Mouse (Mus musculus) lung, postnatal 0 days (tissue): ENCODE measurements around the gene Prss12. TPM values are rescaled to one million over a fixed set of nuclear protein-coding genes. Genes with fewer than 3 reads are reported as not detected.

Source experiments
- ATAC-seq: fragments of 200-750 bp; cut with Nextera tagmentation; 2 replicates; pipeline ENCODE4 v1.8.0; 2017; ENCODE audit warnings: moderate library complexity
- DNase-seq: peaks from one replicate; pipeline ENCODE4 v3.0.0-alpha.2; 2016; ENCODE audit warnings: low spot score
- H3K27ac ChIP-seq: fragments of 300-500 bp; sonication (generic); 2 replicates; pipeline ENCODE4 v1.5.1; 2014; ENCODE audit warnings: antibody characterized with exemption, mild to moderate bottlenecking, low read length, mixed read lengths
- H3K27me3 ChIP-seq: fragments of 300-500 bp; sonication (generic); replicated peaks from 2 replicates; pipeline ENCODE4 v1.6.1; 2014; ENCODE audit warnings: low read length, mixed read lengths; ENCODE audit not compliant: insufficient read depth
- H3K36me3 ChIP-seq: fragments of 300-500 bp; sonication (generic); 2 replicates; pipeline ENCODE4 v1.6.1; 2014; ENCODE audit warnings: low read length, mixed read lengths; ENCODE audit not compliant: insufficient read depth
- H3K4me1 ChIP-seq: fragments of 300-500 bp; sonication (generic); 2 replicates; pipeline ENCODE4 v1.6.1; 2014; ENCODE audit warnings: antibody characterized with exemption, low read depth, low read length, mixed read lengths; ENCODE audit not compliant: insufficient read depth
- H3K4me2 ChIP-seq: fragments of 300-500 bp; sonication (generic); replicated peaks from 2 replicates; pipeline ENCODE4 v1.6.1; 2014; ENCODE audit warnings: low read depth, mild to moderate bottlenecking, low read length, moderate library complexity, mixed read lengths
- H3K4me3 ChIP-seq: fragments of 300-500 bp; sonication (generic); 2 replicates; pipeline ENCODE4 v1.5.1; 2014; ENCODE audit warnings: low read depth, low read length
- H3K9ac ChIP-seq: fragments of 300-500 bp; sonication (generic); replicated peaks from 2 replicates; pipeline ENCODE4 v1.6.1; 2014; ENCODE audit warnings: low read depth, mild to moderate bottlenecking
- H3K9me3 ChIP-seq: fragments of 300-500 bp; sonication (generic); 2 replicates; pipeline ENCODE4 v1.6.1; 2016; ENCODE audit warnings: low read length, mixed read lengths
- CTCF ChIP-seq: IDR thresholded peaks from 2 replicates; pipeline ENCODE4 v1.5.1; 2016; ENCODE audit warnings: antibody characterized with exemption, mild to moderate bottlenecking
- EP300 ChIP-seq: IDR thresholded peaks from 2 replicates; pipeline ENCODE4 v1.6.1; 2016; ENCODE audit warnings: antibody characterized with exemption, mild to moderate bottlenecking, control low read depth
- WGBS: fragments of 180-500 bp; shearing (Covaris S2); extraction: QIAGEN DNeasy Blood & Tissue Kit; methylation state at CpG from one replicate; pipeline ENCODE4 v1.1.7; 2014; 5-methylcytosine and 5-hydroxymethylcytosine counted together
- polyA plus RNA-seq: library from polyadenylated mRNA; unstranded; fragments of >200 nt; fragmentation: Nextera tagmentation; extraction: Ambion mirVana; gene quantifications from 2 replicates; pipeline ENCODE4 v1.2.1, GENCODE M21; 2015

The Prss12 gene
- polyA plus RNA-seq, 1 experiment from 2014 or later = 23.8 TPM

- Histone ChIP-seq H3K4me2 (no peak overlapping the region), H3K9ac (no peak overlapping the region), H3K4me1 (no peaks in the 10 kb centered on the region), H3K36me3 (no peaks in the 10 kb centered on the region), H3K9me3 (no peaks in the 10 kb centered on the region), H3K27me3 (no peaks in the 10 kb centered on the region), H3K4me3 (no peak overlapping the region), H3K27ac (no peak overlapping the region)
- 52% methylated on average over 6 of the region's 6 CpGs for WGBS
- no peak for TF ChIP-seq EP300
- no peak for TF ChIP-seq CTCF
- ATAC-seq = no peak
- DNase-seq = no peak
Observed at GRCm38 (mm10) chr3:123543585-123544304, 97.0 kb downstream of the Prss12 start.

- Histone ChIP-seq H3K9ac (no peak overlapping the region), H3K27me3 (no peaks in the 10 kb centered on the region), H3K4me3 (no peak overlapping the region), H3K9me3 (no peaks in the 10 kb centered on the region), H3K4me1 (no peaks in the 10 kb centered on the region), H3K36me3 (no peaks in the 10 kb centered on the region), H3K27ac (no peak overlapping the region), H3K4me2 (no peak overlapping the region)
- ATAC-seq (no peak), DNase-seq (no peak)
- no peak for TF ChIP-seq CTCF
- no peak for TF ChIP-seq EP300
- 78% methylated on average over 3 of the region's 3 CpGs for WGBS
Observed at GRCm38 (mm10) chr3:123550487-123550886, 103.8 kb downstream of the Prss12 start.

- Histone ChIP-seq H3K9ac (no peak overlapping the region), H3K9me3 (no peaks in the 10 kb centered on the region), H3K4me2 (no peak overlapping the region), H3K36me3 (no peaks in the 10 kb centered on the region), H3K27ac (no peak overlapping the region), H3K27me3 (no peaks in the 10 kb centered on the region), H3K4me1 (no peaks in the 10 kb centered on the region), H3K4me3 (no peak overlapping the region)
- no peak for TF ChIP-seq EP300
- TF ChIP-seq CTCF = no peak
- no peak for DNase-seq
- ATAC-seq = no peak
- WGBS = 61% methylated on average over 6 of the region's 6 CpGs
Observed at GRCm38 (mm10) chr3:123553872-123554271, 107.2 kb downstream of the Prss12 start.

- Histone ChIP-seq H3K36me3 (no peaks in the 10 kb centered on the region), H3K4me1 (no peaks in the 10 kb centered on the region), H3K4me2 (no peak overlapping the region), H3K4me3 (no peak overlapping the region), H3K9ac (no peak overlapping the region), H3K27ac (no peak overlapping the region), H3K27me3 (no peaks in the 10 kb centered on the region), H3K9me3 (no peaks in the 10 kb centered on the region)
- no peak for DNase-seq
- WGBS = 86% methylated on average over 7 of the region's 7 CpGs
- ATAC-seq = no peak
- TF ChIP-seq CTCF (no peak), EP300 (no peak)
Observed at GRCm38 (mm10) chr3:123555254-123555865, 108.6 kb downstream of the Prss12 start.

Other genes with a start within 250 kb of the Prss12 start
- 2.2 and 2.4 TPM in 2 replicates for gene Synpo2, start 210.8 kb upstream of the Prss12 start, polyA plus RNA-seq
- 34.9 and 38.7 TPM in 2 replicates for gene Sec24d, start 179.5 kb upstream of the Prss12 start, polyA plus RNA-seq
- gene Mettl14, start 60.8 kb upstream of the Prss12 start, polyA plus RNA-seq = 11.5 and 12.4 TPM in 2 replicates
- gene Ndst3, start 243.9 kb downstream of the Prss12 start, polyA plus RNA-seq = 0.08 and 0.12 TPM in 2 replicates